Mouse (Mus musculus) intestine, postnatal 0 days (tissue): ENCODE data around the gene Bfar. TPM values are rescaled to one million over a fixed set of nuclear protein-coding genes. Genes with fewer than 3 reads are reported as not detected.
"Not testable (repeated sequence)": the region's sequence is repeated elsewhere in the genome, so short reads cannot be mapped to it uniquely, and the experiment has no call there.

Experiments
- ATAC-seq: fragments of 200-750 bp; cut with Nextera tagmentation; 2 replicates; pipeline ENCODE4 v1.8.0; 2017; ENCODE audit warnings: mild to moderate bottlenecking, moderate TSS enrichment, moderate library complexity
- H3K27ac ChIP-seq: fragments of 300-500 bp; sonication (generic); 2 replicates; pipeline ENCODE4 v1.5.1; 2014; ENCODE audit warnings: mild to moderate bottlenecking, low read depth, low read length, moderate library complexity
- H3K27me3 ChIP-seq: fragments of 300-500 bp; sonication (generic); replicated peaks from 2 replicates; pipeline ENCODE4 v1.6.1; 2014; ENCODE audit warnings: low read length, mixed read lengths; ENCODE audit not compliant: control insufficient read depth, insufficient read depth
- H3K36me3 ChIP-seq: fragments of 300-500 bp; sonication (generic); 2 replicates; pipeline ENCODE4 v1.6.1; 2014; ENCODE audit warnings: mild to moderate bottlenecking, moderate library complexity; ENCODE audit not compliant: control insufficient read depth, insufficient read depth
- H3K4me1 ChIP-seq: fragments of 300-500 bp; sonication (generic); replicated peaks from 2 replicates; pipeline ENCODE4 v1.6.1; 2014; ENCODE audit warnings: antibody characterized with exemption, low read length, mixed read lengths; ENCODE audit not compliant: control insufficient read depth, insufficient read depth
- H3K4me2 ChIP-seq: fragments of 300-500 bp; sonication (generic); replicated peaks from 2 replicates; pipeline ENCODE4 v1.6.1; 2014; ENCODE audit warnings: low read depth, mild to moderate bottlenecking, moderate library complexity
- H3K4me3 ChIP-seq: fragments of 300-500 bp; sonication (generic); 2 replicates; pipeline ENCODE4 v1.5.1; 2014; ENCODE audit warnings: low read depth, low read length
- H3K9ac ChIP-seq: fragments of 300-500 bp; sonication (generic); 2 replicates; pipeline ENCODE4 v1.6.1; 2014; ENCODE audit warnings: mild to moderate bottlenecking, low read depth, low read length
- H3K9me3 ChIP-seq: fragments of 300-500 bp; sonication (generic); 2 replicates; pipeline ENCODE4 v1.6.1; 2016; ENCODE audit warnings: mixed run types; ENCODE audit not compliant: control insufficient read depth
- CTCF ChIP-seq: sonication (generic); IDR thresholded peaks from 2 replicates; pipeline ENCODE4 v1.5.1; 2016; ENCODE audit warnings: low read depth, mild to moderate bottlenecking, control low read depth, antibody characterized with exemption, moderate library complexity
- WGBS: fragments of 180-500 bp; shearing (Covaris S2); extraction: QIAGEN DNeasy Blood & Tissue Kit; methylation state at CpG from one replicate; pipeline ENCODE4 v1.1.7; 2014; 5-methylcytosine and 5-hydroxymethylcytosine counted together
- polyA plus RNA-seq: library from polyadenylated mRNA; unstranded; fragments of >200 nt; fragmentation: Nextera tagmentation; extraction: Ambion mirVana; gene quantifications from 2 replicates; pipeline ENCODE4 v1.2.1, GENCODE M21; 2015

Bfar gene
- 19.4 and 21.1 TPM in 2 replicates for polyA plus RNA-seq

- H3K27me3 ChIP-seq = no peaks in the 10 kb centered on the region
- under 1% methylated on average over 54 of the region's 54 CpGs for WGBS
- ATAC-seq = peak; percentile 77
These were observed at the start of gene Bfar, which contains the start of gene 3110001I22Rik for GRCm38 (mm10) chr16:13671685-13672385. Gene Bfar (plus strand): TSS chr16:13671858. Gene 3110001I22Rik (plus strand): TSS chr16:13671929.

GRCm38 (mm10) chr16:13628345-13628744 is 43.3 kb upstream of the Bfar start:
- H3K4me1 ChIP-seq = no peaks in the 10 kb centered on the region
- no peaks in the 10 kb centered on the region for H3K27me3 ChIP-seq
- H3K9me3 ChIP-seq = no peaks in the 10 kb centered on the region
- H3K9ac ChIP-seq = no peak overlapping the region
- no peak overlapping the region for H3K4me3 ChIP-seq
- WGBS = 57% methylated on average over 5 of the region's 5 CpGs
- H3K4me2 ChIP-seq = no peak overlapping the region
- H3K27ac ChIP-seq = no peak overlapping the region
- peaks cover 61% of the 10 kb centered on the region for H3K36me3 ChIP-seq
- ATAC-seq = no peak
- peak; percentile 74 for TF ChIP-seq CTCF

More at GRCm38 (mm10) chr16:13671685-13672385, at the start of gene Bfar, which contains the start of gene 3110001I22Rik:
- Histone ChIP-seq H3K4me1 (no peaks in the 10 kb centered on the region), H3K36me3 (peaks cover 6% of the 10 kb centered on the region), H3K9me3 (no peaks in the 10 kb centered on the region), H3K9ac (peak within 1 kb of the TSS; percentile 92), H3K4me2 (peak within 1 kb of the TSS; percentile 90), H3K27ac (peak within 1 kb of the TSS; percentile 90), H3K4me3 (peak within 1 kb of the TSS; percentile 94)
- TF ChIP-seq CTCF = no peak; the same call in 1 of the 2 replicates

GRCm38 (mm10) chr16:13638198-13638597 is 33.5 kb upstream of the Bfar start:
- H3K4me3 ChIP-seq, H3K27ac ChIP-seq, H3K4me1 ChIP-seq, H3K27me3 ChIP-seq, H3K9ac ChIP-seq, H3K4me2 ChIP-seq, ATAC-seq, H3K9me3 ChIP-seq: not testable (repeated sequence)
- 58% methylated on average over 2 of the region's 2 CpGs for WGBS
- peak; percentile 43 for TF ChIP-seq CTCF
- H3K36me3 ChIP-seq = peaks cover 42% of the 10 kb centered on the region

GRCm38 (mm10) chr16:13639508-13639907 is 32.1 kb upstream of the Bfar start:
- Histone ChIP-seq H3K36me3 (peaks cover 32% of the 10 kb centered on the region), H3K4me1 (no peaks in the 10 kb centered on the region), H3K9me3 (no peaks in the 10 kb centered on the region), H3K27me3 (no peaks in the 10 kb centered on the region), H3K27ac (no peak overlapping the region), H3K4me2 (no peak overlapping the region), H3K4me3 (no peak overlapping the region), H3K9ac (no peak overlapping the region)
- no peak for TF ChIP-seq CTCF
- WGBS = 81% methylated on average over 5 of the region's 5 CpGs
- ATAC-seq = no peak

- Histone ChIP-seq H3K27me3 (no peaks in the 10 kb centered on the region), H3K36me3 (peaks cover 28% of the 10 kb centered on the region), H3K9ac (no peak overlapping the region), H3K4me1 (no peaks in the 10 kb centered on the region), H3K9me3 (no peaks in the 10 kb centered on the region), H3K27ac (no peak overlapping the region), H3K4me2 (no peak overlapping the region), H3K4me3 (no peak overlapping the region)
- no peak for ATAC-seq
- 81% methylated on average over 7 of the region's 7 CpGs for WGBS
- peak; percentile 55 for TF ChIP-seq CTCF
These were observed 31.6 kb upstream of the Bfar start for GRCm38 (mm10) chr16:13640064-13640463.

- Histone ChIP-seq H3K36me3 (peaks cover 31% of the 10 kb centered on the region), H3K4me2 (no peak overlapping the region), H3K27ac (no peak overlapping the region), H3K4me1 (no peaks in the 10 kb centered on the region), H3K27me3 (no peaks in the 10 kb centered on the region), H3K9me3 (no peaks in the 10 kb centered on the region), H3K9ac (no peak overlapping the region), H3K4me3 (no peak overlapping the region)
- no peak for TF ChIP-seq CTCF
- ATAC-seq = no peak
- WGBS = 71% methylated on average over 3 of the region's 3 CpGs
These were observed 27.2 kb upstream of the Bfar start for GRCm38 (mm10) chr16:13644474-13644873.
